Mouse (Mus musculus): Measurements from ENCODE around the gene Ccdc33. TPM values are rescaled to one million over a fixed set of nuclear protein-coding genes. Genes with fewer than 3 reads are reported as not detected.
A peak's percentile ranks its signal among the peaks of the same experiment; 100 is the strongest.

Ccdc33 gene
- polyA plus RNA-seq, 1 experiment from 2014 or later, result not detected

- 54% methylated on average over 5 of the region's 5 CpGs for WGBS
These were observed 63.0 kb downstream of the Ccdc33 start for GRCm38 (mm10) chr9:58055666-58056065.

GRCm38 (mm10) chr9:58054032-58054431 is 64.6 kb downstream of the Ccdc33 start:
- Histone ChIP-seq H3K9ac (no peak overlapping the region), H3K4me1 (peaks cover 3% of the 10 kb centered on the region; the same call in 1 of the 2 replicates), H3K27ac (no peak overlapping the region), H3K4me3 (no peak overlapping the region), H3K9me3 (no peaks in the 10 kb centered on the region), H3K36me3 (no peaks in the 10 kb centered on the region), H3K27me3 (0 out of 2 replicates have a peak, but pooled peaks cover 6% of the 10 kb centered on the region), H3K4me2 (no peak overlapping the region)
- WGBS, result 100% methylated on average over 1 of the region's 1 CpGs
- no peak for ATAC-seq (ENCODE audit: insufficient number of reproducible peaks, low FRiP score, low TSS enrichment, low read depth)

More at GRCm38 (mm10) chr9:58055666-58056065, 63.0 kb downstream of the Ccdc33 start:
- 0 out of 2 replicates have a peak, but pooled peaks have one; percentile 41 for ATAC-seq (ENCODE audit: insufficient number of reproducible peaks, low FRiP score, low TSS enrichment, low read depth)
- Histone ChIP-seq H3K4me1 (peaks cover 4% of the 10 kb centered on the region; the same call in 1 of the 2 replicates), H3K9ac (no peak overlapping the region), H3K4me3 (no peak overlapping the region), H3K36me3 (no peaks in the 10 kb centered on the region), H3K4me2 (no peak overlapping the region), H3K27me3 (peaks cover 1% of the 10 kb centered on the region; the same call in 1 of the 2 replicates), H3K27ac (no peak overlapping the region), H3K9me3 (no peaks in the 10 kb centered on the region)

- Histone ChIP-seq H3K27ac (no peak overlapping the region), H3K27me3 (0 out of 2 replicates have a peak, but pooled peaks cover 6% of the 10 kb centered on the region)
- 42% methylated on average over 3 of the region's 3 CpGs for WGBS
These were observed 65.1 kb downstream of the Ccdc33 start for GRCm38 (mm10) chr9:58053544-58053943.

GRCm38 (mm10) chr9:58053102-58053501 is 65.5 kb downstream of the Ccdc33 start:
- Histone ChIP-seq H3K9ac (no peak overlapping the region), H3K36me3 (no peaks in the 10 kb centered on the region), H3K4me1 (peaks cover 10% of the 10 kb centered on the region), H3K4me3 (no peak overlapping the region), H3K27ac (no peak overlapping the region), H3K4me2 (no peak overlapping the region), H3K9me3 (no peaks in the 10 kb centered on the region), H3K27me3 (0 out of 2 replicates have a peak, but pooled peaks cover 6% of the 10 kb centered on the region)
- 19% methylated on average over 3 of the region's 3 CpGs for WGBS
- ATAC-seq (ENCODE audit: insufficient number of reproducible peaks, low FRiP score, low TSS enrichment, low read depth), result no peak

More at GRCm38 (mm10) chr9:58053544-58053943, 65.1 kb downstream of the Ccdc33 start:
- no peaks in the 10 kb centered on the region for H3K9me3 ChIP-seq
- H3K4me3 ChIP-seq, result no peak overlapping the region
- H3K9ac ChIP-seq, result no peak overlapping the region
- no peak overlapping the region for H3K4me2 ChIP-seq
- no peak for ATAC-seq (ENCODE audit: insufficient number of reproducible peaks, low FRiP score, low TSS enrichment, low read depth)
- H3K4me1 ChIP-seq, result peaks cover 6% of the 10 kb centered on the region; the same call in 1 of the 2 replicates
- H3K36me3 ChIP-seq, result no peaks in the 10 kb centered on the region

- Histone ChIP-seq H3K4me2 (no peak overlapping the region), H3K9me3 (no peaks in the 10 kb centered on the region), H3K27me3 (0 out of 2 replicates have a peak, but pooled peaks cover 9% of the 10 kb centered on the region), H3K9ac (no peak overlapping the region), H3K4me1 (peaks cover 13% of the 10 kb centered on the region), H3K4me3 (no peak overlapping the region), H3K36me3 (no peaks in the 10 kb centered on the region), H3K27ac (no peak overlapping the region)
- no peak for ATAC-seq (ENCODE audit: insufficient number of reproducible peaks, low FRiP score, low TSS enrichment, low read depth)
- 28% methylated on average over 5 of the region's 5 CpGs for WGBS
These were observed 66.7 kb downstream of the Ccdc33 start for GRCm38 (mm10) chr9:58051937-58052336.

- Histone ChIP-seq H3K27ac (no peak overlapping the region), H3K36me3 (no peaks in the 10 kb centered on the region), H3K9me3 (no peaks in the 10 kb centered on the region), H3K4me2 (no peak overlapping the region), H3K4me1 (peaks cover 24% of the 10 kb centered on the region), H3K27me3 (0 out of 2 replicates have a peak, but pooled peaks cover 9% of the 10 kb centered on the region), H3K9ac (no peak overlapping the region), H3K4me3 (no peak overlapping the region)
- WGBS, result 69% methylated on average over 7 of the region's 7 CpGs
- no peak for ATAC-seq (ENCODE audit: insufficient number of reproducible peaks, low FRiP score, low TSS enrichment, low read depth)
These were observed 68.8 kb downstream of the Ccdc33 start for GRCm38 (mm10) chr9:58049861-58050260.

- Histone ChIP-seq H3K4me1 (peaks cover 28% of the 10 kb centered on the region), H3K9me3 (no peaks in the 10 kb centered on the region), H3K4me3 (no peak overlapping the region), H3K9ac (no peak overlapping the region), H3K27ac (no peak overlapping the region), H3K36me3 (no peaks in the 10 kb centered on the region), H3K27me3 (0 out of 2 replicates have a peak, but pooled peaks cover 9% of the 10 kb centered on the region), H3K4me2 (no peak overlapping the region)
- 55% methylated on average over 6 of the region's 6 CpGs for WGBS
- no peak for ATAC-seq (ENCODE audit: insufficient number of reproducible peaks, low FRiP score, low TSS enrichment, low read depth)
These were observed 69.4 kb downstream of the Ccdc33 start for GRCm38 (mm10) chr9:58049186-58049585.

- H3K4me2 ChIP-seq, result no peak overlapping the region
- no peak overlapping the region for H3K9ac ChIP-seq
- H3K27ac ChIP-seq, result no peak overlapping the region
- no peak for ATAC-seq (ENCODE audit: insufficient number of reproducible peaks, low FRiP score, low TSS enrichment, low read depth)
- H3K4me1 ChIP-seq, result peaks cover 30% of the 10 kb centered on the region
- 0 out of 2 replicates have a peak, but pooled peaks cover 9% of the 10 kb centered on the region for H3K27me3 ChIP-seq
- no peak overlapping the region for H3K4me3 ChIP-seq
- WGBS, result 21% methylated on average over 6 of the region's 6 CpGs
- no peaks in the 10 kb centered on the region for H3K36me3 ChIP-seq
- no peaks in the 10 kb centered on the region for H3K9me3 ChIP-seq
These were observed 70.0 kb downstream of the Ccdc33 start for GRCm38 (mm10) chr9:58048621-58049020.

- Histone ChIP-seq H3K9ac (no peak overlapping the region), H3K4me3 (no peak overlapping the region), H3K4me2 (no peak overlapping the region), H3K4me1 (peaks cover 36% of the 10 kb centered on the region), H3K36me3 (no peaks in the 10 kb centered on the region), H3K9me3 (no peaks in the 10 kb centered on the region), H3K27me3 (0 out of 2 replicates have a peak, but pooled peaks cover 9% of the 10 kb centered on the region), H3K27ac (no peak overlapping the region)
- ATAC-seq (ENCODE audit: insufficient number of reproducible peaks, low FRiP score, low TSS enrichment, low read depth), result no peak
- 79% methylated on average over 10 of the region's 10 CpGs for WGBS
These were observed 71.6 kb downstream of the Ccdc33 start for GRCm38 (mm10) chr9:58047061-58047460.

- Histone ChIP-seq H3K9ac (no peak overlapping the region), H3K4me3 (no peak overlapping the region), H3K4me1 (peaks cover 50% of the 10 kb centered on the region), H3K4me2 (no peak overlapping the region), H3K27ac (no peak overlapping the region), H3K36me3 (no peaks in the 10 kb centered on the region), H3K9me3 (no peaks in the 10 kb centered on the region), H3K27me3 (0 out of 2 replicates have a peak, but pooled peaks cover 9% of the 10 kb centered on the region)
- 13% methylated on average over 4 of the region's 4 CpGs for WGBS
- no peak for ATAC-seq (ENCODE audit: insufficient number of reproducible peaks, low FRiP score, low TSS enrichment, low read depth)
These were observed 73.0 kb downstream of the Ccdc33 start for GRCm38 (mm10) chr9:58045646-58046045.

- no peak overlapping the region for H3K9ac ChIP-seq
- no peak overlapping the region for H3K4me2 ChIP-seq
- no peaks in the 10 kb centered on the region for H3K9me3 ChIP-seq
- no peak for ATAC-seq (ENCODE audit: insufficient number of reproducible peaks, low FRiP score, low TSS enrichment, low read depth)
- H3K36me3 ChIP-seq, result no peaks in the 10 kb centered on the region
- H3K4me1 ChIP-seq, result peaks cover 53% of the 10 kb centered on the region
- no peak overlapping the region for H3K4me3 ChIP-seq
- H3K27me3 ChIP-seq, result 0 out of 2 replicates have a peak, but pooled peaks cover 3% of the 10 kb centered on the region
- WGBS, result 21% methylated on average over 10 of the region's 10 CpGs
- no peak overlapping the region for H3K27ac ChIP-seq
These were observed 73.8 kb downstream of the Ccdc33 start for GRCm38 (mm10) chr9:58044828-58045227.

- Histone ChIP-seq H3K4me1 (peaks cover 61% of the 10 kb centered on the region), H3K4me3 (no peak overlapping the region), H3K27me3 (0 out of 2 replicates have a peak, but pooled peaks cover 3% of the 10 kb centered on the region), H3K4me2 (no peak overlapping the region), H3K9ac (no peak overlapping the region), H3K36me3 (no peaks in the 10 kb centered on the region), H3K9me3 (no peaks in the 10 kb centered on the region), H3K27ac (no peak overlapping the region)
- no peak for ATAC-seq (ENCODE audit: insufficient number of reproducible peaks, low FRiP score, low TSS enrichment, low read depth)
- 79% methylated on average over 10 of the region's 10 CpGs for WGBS
These were observed 75.1 kb downstream of the Ccdc33 start for GRCm38 (mm10) chr9:58043496-58044017.

Data from limb, embryonic 15.5 days (tissue).